Mouse (Mus musculus) thymus, postnatal 0 days (tissue): Measurements from ENCODE around the gene Tnks1bp1. TPM values are rescaled to one million over a fixed set of nuclear protein-coding genes. Genes with fewer than 3 reads are reported as not detected.

Experiments
- DNase-seq: peaks from one replicate; pipeline ENCODE4 v3.0.0-alpha.2; 2015; ENCODE audit warnings: low spot score
- polyA plus RNA-seq: library from polyadenylated mRNA; unstranded; fragments of >200 nt; fragmentation: Nextera tagmentation; extraction: Ambion mirVana; gene quantifications from 2 replicates; pipeline ENCODE4 v1.2.1, GENCODE M21; 2015

Gene Tnks1bp1
- polyA plus RNA-seq, 1 experiment from 2014 or later = 8.1 TPM

DNA sequence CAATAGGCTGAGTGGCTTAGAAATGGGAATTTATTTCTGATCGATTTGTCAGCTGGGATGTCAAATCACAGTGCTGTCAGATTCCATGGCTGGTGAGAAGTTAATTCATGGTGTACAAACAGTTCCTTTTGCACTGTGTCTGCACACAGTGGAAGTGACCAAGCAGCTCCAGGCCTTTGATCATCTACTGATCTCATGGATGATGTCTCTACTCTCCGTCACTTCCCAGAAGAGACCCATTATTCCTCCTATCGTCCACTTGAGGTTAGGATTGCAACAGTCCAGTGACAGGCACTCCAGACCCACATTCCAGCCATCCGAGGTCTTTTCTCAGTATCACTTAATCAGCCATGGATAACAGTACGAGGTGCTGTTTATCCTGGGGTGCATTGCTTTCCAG, 25.9 kb downstream of the Tnks1bp1 start:
- no peak for DNase-seq

GRCm38 (mm10) chr2:85088716-85089646, 41.2 kb downstream of the Tnks1bp1 start:
- DNase-seq = no peak

DNA sequence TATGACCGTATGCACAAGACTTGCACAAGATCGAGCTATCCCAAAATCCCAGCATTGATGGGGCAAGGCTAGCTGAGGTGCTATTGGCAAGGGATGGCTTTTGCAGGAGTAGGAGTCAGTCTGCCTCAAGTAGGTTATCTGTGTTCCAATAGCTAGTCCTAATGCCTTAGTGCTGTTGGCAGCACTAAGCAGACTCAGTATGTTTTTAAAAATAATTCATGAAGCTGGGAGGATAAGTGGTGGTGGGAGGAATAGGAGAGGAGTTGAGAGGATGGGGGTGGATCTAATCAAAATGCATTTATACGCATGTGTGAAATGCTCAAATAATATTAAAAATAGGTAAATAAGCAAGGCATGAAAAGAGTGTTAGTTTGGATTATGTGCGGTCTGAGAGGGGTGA, 43.5 kb downstream of the Tnks1bp1 start:
- DNase-seq = no peak

- no peak for DNase-seq
Measured at GRCm38 (mm10) chr2:85093376-85093775, 45.6 kb downstream of the Tnks1bp1 start.

- no peak for DNase-seq
Measured at GRCm38 (mm10) chr2:85095906-85096305, 48.1 kb downstream of the Tnks1bp1 start.

DNA sequence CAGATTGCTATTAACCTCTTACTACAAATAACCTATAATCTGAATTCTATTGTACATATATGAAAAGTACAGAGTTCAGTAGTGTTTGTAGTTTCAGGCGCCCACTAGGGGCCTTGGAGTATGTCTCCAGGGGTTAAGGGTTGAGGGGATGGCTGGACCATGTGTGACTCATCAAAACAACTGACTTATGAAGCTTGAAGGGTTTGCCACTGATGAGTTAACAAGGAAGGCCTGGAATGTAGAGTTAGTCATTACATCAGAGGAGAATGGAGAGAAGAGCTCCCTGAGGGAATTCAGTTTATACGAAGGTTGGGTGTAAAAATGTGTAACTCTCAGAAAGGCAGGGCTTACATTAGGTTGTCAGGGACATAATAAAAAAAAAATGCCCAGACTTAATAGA, 50.2 kb downstream of the Tnks1bp1 start:
- DNase-seq = no peak

DNA sequence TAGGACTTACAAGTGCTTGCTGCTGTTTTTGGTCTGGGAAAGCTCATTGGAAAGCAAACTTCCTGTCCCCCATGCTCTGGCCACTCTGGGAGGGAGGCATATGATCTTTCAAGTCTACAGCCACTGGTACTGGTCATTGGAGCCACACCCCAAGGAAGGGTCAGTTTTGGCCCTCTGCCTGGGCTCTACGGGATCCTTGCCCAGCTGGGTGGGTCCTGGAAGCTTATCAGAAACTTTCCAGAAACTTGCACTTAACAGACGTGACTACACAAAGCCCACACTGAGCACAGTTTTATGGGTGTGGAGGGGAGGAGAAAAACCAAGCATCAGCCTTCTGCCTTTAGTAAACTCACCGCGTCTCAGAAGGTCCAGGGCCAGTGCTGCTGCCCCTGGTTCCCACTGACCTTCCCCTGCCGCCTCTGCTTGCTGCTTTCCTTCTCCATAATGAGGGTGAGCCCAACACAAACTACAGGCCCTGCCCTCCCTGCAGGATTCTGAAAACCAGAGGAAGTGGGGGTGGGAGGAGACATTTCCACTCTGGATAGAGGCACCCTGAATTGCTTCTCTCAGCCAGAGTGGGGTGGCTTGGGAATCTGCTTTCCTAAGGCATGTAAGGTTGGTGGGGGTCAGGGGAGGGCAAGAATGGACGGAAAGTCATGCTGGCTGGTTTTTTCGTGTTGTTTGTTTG, 51.1 kb downstream of the Tnks1bp1 start:
- DNase-seq = no peak

DNA sequence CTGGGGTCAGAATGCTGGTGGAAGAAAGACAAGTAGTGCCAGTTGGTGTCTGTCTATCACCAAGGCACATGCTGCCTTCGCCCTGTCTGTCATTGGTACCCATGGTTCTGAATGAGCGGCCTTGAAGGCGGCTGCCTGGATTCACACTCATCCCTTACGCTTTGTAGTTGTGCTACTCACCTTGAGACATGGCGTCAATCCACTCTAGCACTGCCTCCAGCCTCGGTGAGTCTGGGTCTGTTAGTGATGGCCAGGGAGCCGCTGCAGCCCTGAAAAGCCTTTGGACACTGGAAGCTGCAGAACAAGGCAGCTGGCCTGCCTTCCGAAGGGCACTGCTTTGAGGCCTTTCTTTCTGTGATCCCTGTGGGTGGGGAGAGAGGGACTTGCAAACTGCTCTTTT, 55.4 kb downstream of the Tnks1bp1 start:
- no peak for DNase-seq

DNA sequence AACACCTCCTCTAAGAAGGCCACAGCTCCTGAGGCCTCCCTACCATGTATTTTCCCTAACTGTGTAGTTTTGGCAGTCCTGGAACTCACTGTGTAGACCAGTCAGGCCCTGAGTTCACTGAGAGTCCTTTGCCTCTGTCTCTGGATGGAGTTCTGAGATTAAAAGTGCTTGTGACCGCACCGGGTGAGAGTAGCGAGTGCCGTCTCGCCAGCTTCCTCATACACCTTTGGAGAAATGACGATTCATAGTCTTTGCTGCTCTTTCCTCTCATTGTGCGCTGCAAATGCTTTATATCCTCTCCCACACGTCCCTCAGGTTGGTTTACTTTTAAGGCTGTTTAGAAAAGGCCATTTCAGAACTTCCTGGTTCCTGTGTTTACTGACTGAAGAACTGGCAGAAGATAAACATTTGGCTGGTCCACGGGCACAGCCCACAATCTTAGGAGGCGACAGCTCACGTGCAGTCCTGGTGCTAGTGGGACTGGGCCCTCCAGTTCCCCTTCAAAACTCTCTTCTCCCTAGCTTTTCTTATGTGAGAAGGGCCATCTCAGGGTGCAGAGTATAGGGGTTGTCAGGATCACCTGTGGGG, 57.7 kb downstream of the Tnks1bp1 start:
- DNase-seq = no peak

DNA sequence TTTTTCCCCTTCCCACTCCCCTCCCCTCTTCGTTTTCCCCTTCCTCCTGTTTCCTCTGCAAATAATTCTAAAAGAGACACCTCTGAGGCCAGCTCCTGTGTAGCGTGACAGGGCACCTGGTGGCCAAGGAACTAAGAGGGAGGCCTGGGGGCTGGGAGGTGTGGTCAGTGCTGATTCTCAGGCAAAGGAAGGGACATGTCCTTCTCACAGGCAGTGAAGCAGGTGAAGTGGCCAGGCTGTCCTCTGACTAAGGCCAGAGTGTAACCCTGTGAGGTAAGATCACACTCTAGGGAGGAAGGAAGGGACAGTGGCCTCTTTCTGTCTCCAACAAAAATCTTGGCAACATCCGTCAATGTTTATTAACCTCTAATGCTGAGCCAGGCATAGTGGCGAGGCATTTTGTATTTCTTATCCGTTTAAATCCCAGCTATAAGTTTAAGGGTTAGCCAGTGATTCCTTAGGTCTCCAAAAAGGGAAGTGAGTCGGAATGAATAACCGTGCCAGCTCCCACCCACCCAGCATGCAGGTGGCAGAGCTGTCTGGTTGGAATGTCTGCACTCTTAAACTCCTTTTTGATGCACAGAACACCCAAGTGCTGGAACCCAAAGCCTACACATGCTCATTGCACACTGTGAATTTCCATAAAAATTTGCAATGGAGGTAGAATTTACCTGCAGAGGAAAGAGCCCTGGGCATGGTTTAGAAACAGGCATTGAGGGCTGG, 58.4 kb downstream of the Tnks1bp1 start:
- DNase-seq = no peak

- DNase-seq = no peak
Measured at GRCm38 (mm10) chr2:85106941-85107340, 59.1 kb downstream of the Tnks1bp1 start.

GRCm38 (mm10) chr2:85110288-85110875, 62.6 kb downstream of the Tnks1bp1 start:
- DNase-seq = no peak

Other genes starting within 250 kb of the Tnks1bp1 start
- 39.1 and 45.5 TPM in 2 replicates for gene Ube2l6, start 249.2 kb upstream of the Tnks1bp1 start, polyA plus RNA-seq
- gene Smtnl1, start 225.4 kb upstream of the Tnks1bp1 start, polyA plus RNA-seq = 0.38 and 0.44 TPM in 2 replicates
- 35.6 and 38.9 TPM in 2 replicates for gene Timm10, start 221.0 kb upstream of the Tnks1bp1 start, polyA plus RNA-seq
- gene Slc43a1, start 209.2 kb upstream of the Tnks1bp1 start, polyA plus RNA-seq = 19.7 and 22.7 TPM in 2 replicates
- gene Rtn4rl2, start 161.3 kb upstream of the Tnks1bp1 start, polyA plus RNA-seq = 0.10 and 0.22 TPM in 2 replicates
- gene Slc43a3, start 111.4 kb upstream of the Tnks1bp1 start, polyA plus RNA-seq = 29.1 and 30.0 TPM in 2 replicates
- 3.0 and 4.2 TPM in 2 replicates for gene Prg2, start 67.6 kb upstream of the Tnks1bp1 start, polyA plus RNA-seq
- gene Prg3, start 59.8 kb upstream of the Tnks1bp1 start, polyA plus RNA-seq = 0.78 and 1.4 TPM in 2 replicates
- gene Ssrp1, start 10.8 kb upstream of the Tnks1bp1 start, polyA plus RNA-seq = 221 and 245 TPM in 2 replicates
- gene P2rx3, start 10.6 kb upstream of the Tnks1bp1 start, polyA plus RNA-seq = 0.30 and 0.31 TPM in 2 replicates
- gene Aplnr, start 88.2 kb downstream of the Tnks1bp1 start, polyA plus RNA-seq = 19.6 and 19.9 TPM in 2 replicates
- gene Lrrc55, start 149.2 kb downstream of the Tnks1bp1 start, polyA plus RNA-seq = 0.13 and 0.17 TPM in 2 replicates